ENCODE assay signal across 23 mouse cellular contexts in the genomic region with DNA sequence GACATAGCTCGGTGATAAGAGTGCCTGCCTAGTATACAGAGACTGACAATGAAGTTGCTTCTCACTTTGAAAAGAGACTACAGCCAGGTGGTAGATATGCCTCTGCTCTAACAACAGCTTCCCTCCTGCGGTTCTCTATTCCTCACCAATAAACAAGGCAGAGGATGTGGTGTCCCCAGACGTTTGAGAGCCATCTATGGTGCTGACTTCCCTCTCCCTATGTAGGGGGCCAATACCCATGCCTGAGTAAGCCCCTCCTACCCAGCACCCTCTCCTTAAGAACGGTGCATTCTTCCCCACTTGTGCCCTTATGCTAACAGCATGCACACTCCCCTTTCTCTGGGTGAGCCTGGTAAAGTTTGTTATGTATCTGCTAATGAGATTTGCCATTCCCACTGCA. TPM values are rescaled to one million over a fixed set of nuclear protein-coding genes. Genes with fewer than 3 reads are reported as not detected.
DNase-seq lines count a peak whose midpoint lies in the region; ATAC-seq and TF ChIP-seq lines count a peak whose summit lies in the region.
"Had no signal": no experiment of that assay in that cellular context is flagged by ENCODE, and none has a peak within 500 bp of the region (broad histone marks: within the 10 kb centered on the region; RNA-seq: fewer than 3 reads in every experiment).

No protein-coding gene starts in this region.

- H3K36me3 ChIP-seq in thymus, adult 2 months (ENCODE audit: control insufficient read depth, insufficient read depth, low read length), result 0 out of 2 replicates have a peak, but pooled peaks cover 9% of the 10 kb centered on the region

- no peak for TF ChIP-seq CTCF in thymus, adult 2 months (IDR thresholded peaks at IDR 0.05; ENCODE audit: borderline replicate concordance, control insufficient read depth, extremely low read depth, insufficient read depth, low read length, poor library complexity)
- no peak for TF ChIP-seq CTCF in left cerebral cortex, adult 2 months (IDR thresholded peaks at IDR 0.05)

- H3K27me3 ChIP-seq in thymus, adult 2 months (ENCODE audit: control insufficient read depth, insufficient read depth, low read length), result no peaks in the 10 kb centered on the region
- H3K27me3 ChIP-seq: embryonic facial prominence, embryonic 13.5 days; forebrain, embryonic 15.5 days; intestine, embryonic 15.5 days; neural tube, embryonic 15.5 days had no signal

- intact Hi-C loops in left cerebral cortex, adult 2 months (cut with DNase I), result no loop called here

- DNase-seq in CD4-positive helper T cell, adult 2 months (ENCODE audit: low read depth, low spot score), result peak; percentile 54
- DNase-seq in CD4-positive, CD25-positive, alpha-beta regulatory T cell, adult 2 months (ENCODE audit: low read depth, low spot score), result peak; percentile 28
- DNase-seq in thymus, adult 2 months, result peak; percentile 35
- DNase-seq in adrenal gland, adult 2 months, result no peak
- no peak for DNase-seq in cerebellum, adult 9-10 months
- DNase-seq in left cerebral cortex, adult 2 months (ENCODE audit: extremely low spot score in 1 of 2, low spot score in 2 of 2), result no peak
- DNase-seq in frontal cortex, adult 2 months (ENCODE audit: extremely low spot score in 1 of 2, low spot score in 1 of 2), result no peak
- DNase-seq: cerebellum, adult 2 months had no signal

- peak; percentile 53 for ATAC-seq in megakaryocyte, adult 5-6 weeks (ENCODE audit: poor library complexity, severe bottlenecking)
- ATAC-seq: forebrain, embryonic 15.5 days; intestine, embryonic 15.5 days had no signal

- H3K4me3 ChIP-seq in thymus, adult 2 months (ENCODE audit: control insufficient read depth, insufficient read depth, low read length), result no peak overlapping the region
- no peak overlapping the region for H3K4me3 ChIP-seq in left cerebral cortex, adult 2 months
- H3K4me3 ChIP-seq: embryonic facial prominence, embryonic 13.5 days; forebrain, embryonic 15.5 days; intestine, embryonic 15.5 days; myocyte; neural tube, embryonic 15.5 days had no signal

- no peak for TF ChIP-seq POLR2A in thymus, adult 2 months (IDR thresholded peaks at IDR 0.05; ENCODE audit: control insufficient read depth, extremely low read depth, insufficient read depth, low read length, poor library complexity)

- 7% methylated on average over 4 of the region's 4 CpGs for WGBS in thymus, adult 2 months

- H3K4me1 ChIP-seq in thymus, adult 2 months (replicated peaks; ENCODE audit: control insufficient read depth, insufficient read depth, low read length), result peaks cover 22% of the 10 kb centered on the region
- H3K4me1 ChIP-seq: embryonic facial prominence, embryonic 13.5 days; forebrain, embryonic 15.5 days had no signal

- H3K27ac ChIP-seq in thymus, adult 2 months (ENCODE audit: control insufficient read depth, insufficient read depth, low read length), result peak overlapping the region; percentile 71
- H3K27ac ChIP-seq in left cerebral cortex, adult 2 months, result no peak overlapping the region
- H3K27ac ChIP-seq: embryonic facial prominence, embryonic 13.5 days; forebrain, embryonic 15.5 days; hindbrain, embryonic 14.5 days; intestine, embryonic 15.5 days; neural tube, embryonic 15.5 days; stomach, postnatal 0 days had no signal

RNA-seq across cellular contexts. Expression of a gene that starts 30.5 kb away (rescaled TPM):
- total RNA-seq in megakaryocyte, adult 5-6 weeks (2015), result 0.14 and 0.16 TPM in 2 replicates
- 0.08 TPM in 1 of 2 replicates, not detected in the other for total RNA-seq in megakaryocyte, adult 5-6 weeks (2017)
- 7.3 and 8.5 TPM in 2 replicates for polyA plus RNA-seq in thymus, adult 2 months (2012; rRNA removed)
- 10 to 100 TPM in 1 of 2 experiments, 1 to 10 TPM in 1; 7.8 to 14.2 TPM for total RNA-seq in adrenal gland, adult 2 months (2021)
- polyA plus RNA-seq in adrenal gland, adult 2 months (2012; rRNA removed), result 8.1 and 9.6 TPM in 2 replicates
- total RNA-seq in left cerebral cortex, adult 2 months (2021), result 10 to 100 TPM; 21.0 to 26.0 TPM
- polyA plus RNA-seq in frontal cortex, adult 2 months (2012; rRNA removed), result 18.1 and 21.5 TPM in 2 replicates

RNA-seq across cellular contexts. Expression of a gene that starts 38.2 kb away (rescaled TPM):
- 10.2 and 10.5 TPM in 2 replicates for total RNA-seq in megakaryocyte, adult 5-6 weeks (2015)
- total RNA-seq in megakaryocyte, adult 5-6 weeks (2017), result 6.4 and 7.0 TPM in 2 replicates
- 47.1 and 53.0 TPM in 2 replicates for polyA plus RNA-seq in thymus, adult 2 months (2012; rRNA removed)
- total RNA-seq in adrenal gland, adult 2 months (2021), result 10 to 100 TPM; 19.7 to 23.6 TPM
- 22.2 and 27.3 TPM in 2 replicates for polyA plus RNA-seq in adrenal gland, adult 2 months (2012; rRNA removed)
- total RNA-seq in left cerebral cortex, adult 2 months (2021), result 10 to 100 TPM; 23.7 to 25.2 TPM
- 24.2 and 28.5 TPM in 2 replicates for polyA plus RNA-seq in frontal cortex, adult 2 months (2012; rRNA removed)

RNA-seq across cellular contexts. Expression of a gene that starts 38.6 kb away (rescaled TPM):
- total RNA-seq in megakaryocyte, adult 5-6 weeks (2015), result not detected in 2 replicates
- total RNA-seq in megakaryocyte, adult 5-6 weeks (2017), result not detected in 2 replicates
- polyA plus RNA-seq in thymus, adult 2 months (2012; rRNA removed), result 0.05 TPM in 2 replicates
- not detected for total RNA-seq in adrenal gland, adult 2 months (2021)
- not detected in 2 replicates for polyA plus RNA-seq in adrenal gland, adult 2 months (2012; rRNA removed)
- total RNA-seq in left cerebral cortex, adult 2 months (2021), result under 1 TPM in 1 of 2 experiments, not detected in 1; 0.44 TPM
- 0.17 TPM in 1 of 2 replicates, not detected in the other for polyA plus RNA-seq in frontal cortex, adult 2 months (2012; rRNA removed)
- total RNA-seq: adrenal gland, postnatal 4 days; gastrocnemius, postnatal 36 days; heart, postnatal 25 days; left cerebral cortex, postnatal 25 days had no signal
- polyA plus RNA-seq: G1E; intestine, embryonic 15.5 days; large intestine, adult 2 months; stomach, postnatal 0 days; urinary bladder, adult 2 months had no signal

Comparison
In these comparisons a context has a peak if more than half of its experiments do, and no peak if none do; other contexts are left out.
1. DNase-seq: peak in CD4-positive helper T cell, adult 2 months (single experiment), CD4-positive, CD25-positive, alpha-beta regulatory T cell, adult 2 months (single experiment) and thymus, adult 2 months (single experiment); none in adrenal gland, adult 2 months (single experiment), cerebellum, adult 9-10 months (single experiment), left cerebral cortex, adult 2 months (0 of 2) and frontal cortex, adult 2 months (0 of 2).
2. RNA of a gene that starts 30.5 kb away (total RNA-seq): 21.0 to 26.0 TPM in left cerebral cortex, adult 2 months and 7.8 to 14.2 TPM in adrenal gland, adult 2 months; 0.08 to 0.16 TPM in megakaryocyte, adult 5-6 weeks; every median in the first group is over 4 times any median in the second.